Mouse (Mus musculus) hindbrain, embryonic 12.5 days (tissue): ENCODE measurements around the gene Snf8. TPM values are rescaled to one million over a fixed set of nuclear protein-coding genes. Genes with fewer than 3 reads are reported as not detected.
A peak's percentile ranks its signal among the peaks of the same experiment; 100 is the strongest.

Experiments used
- ATAC-seq: fragments of 200-750 bp; cut with Nextera tagmentation; 2 replicates; pipeline ENCODE4 v1.8.0; 2017; ENCODE audit warnings: moderate TSS enrichment; ENCODE audit not compliant: low FRiP score
- H3K27ac ChIP-seq: fragments of 300-500 bp; sonication (generic); 2 replicates; pipeline ENCODE4 v1.5.1; 2016; ENCODE audit warnings: mild to moderate bottlenecking
- H3K27me3 ChIP-seq: fragments of 300-500 bp; sonication (generic); 2 replicates; pipeline ENCODE4 v1.6.1; 2016; ENCODE audit warnings: mild to moderate bottlenecking
- H3K36me3 ChIP-seq: fragments of 300-500 bp; sonication (generic); 2 replicates; pipeline ENCODE4 v1.6.1; 2016; ENCODE audit warnings: mild to moderate bottlenecking
- H3K4me1 ChIP-seq: fragments of 300-500 bp; sonication (generic); 2 replicates; pipeline ENCODE4 v1.6.1; 2016
- H3K4me2 ChIP-seq: fragments of 300-500 bp; sonication (generic); replicated peaks from 2 replicates; pipeline ENCODE4 v1.6.1; 2016; ENCODE audit warnings: mild to moderate bottlenecking
- H3K4me3 ChIP-seq: fragments of 300-500 bp; sonication (generic); 2 replicates; pipeline ENCODE4 v1.5.1; 2016; ENCODE audit warnings: mild to moderate bottlenecking
- H3K9ac ChIP-seq: fragments of 300-500 bp; sonication (generic); 2 replicates; pipeline ENCODE4 v1.6.1; 2016; ENCODE audit warnings: mild to moderate bottlenecking, moderate library complexity
- H3K9me3 ChIP-seq: fragments of 300-500 bp; sonication (generic); replicated peaks from 2 replicates; pipeline ENCODE4 v1.6.1; 2016; ENCODE audit warnings: mild to moderate bottlenecking
- WGBS: fragments of 180-500 bp; shearing (Covaris S2); methylation state at CpG from one replicate; pipeline ENCODE4 v1.1.7; 2016; 5-methylcytosine and 5-hydroxymethylcytosine counted together
- polyA plus RNA-seq: library from polyadenylated mRNA; unstranded; fragments of >200 nt; fragmentation: Nextera tagmentation; extraction: Ambion mirVana; gene quantifications from 2 replicates; pipeline ENCODE4 v1.2.1, GENCODE M21; 2016

Snf8 gene
- polyA plus RNA-seq, 1 experiment from 2014 or later: 118 TPM

- Histone ChIP-seq H3K36me3 (no peaks in the 10 kb centered on the region), H3K4me3 (peak within 1 kb of the TSS; percentile 92), H3K4me1 (peaks cover 26% of the 10 kb centered on the region), H3K4me2 (peak within 1 kb of the TSS; percentile 73), H3K9me3 (no peaks in the 10 kb centered on the region), H3K27ac (peak within 1 kb of the TSS; percentile 98), H3K9ac (peak within 1 kb of the TSS; percentile 94), H3K27me3 (no peaks in the 10 kb centered on the region)
- ATAC-seq: peak; percentile 57; the same call in 1 of the 2 replicates
- WGBS: under 1% methylated on average over 63 of the region's 74 CpGs
These were observed 29.0 kb upstream of the Snf8 start, which contains the start of gene Igf2bp1 for GRCm38 (mm10) chr11:96005403-96006271. TSS of gene Igf2bp1 (minus strand) at chr11:96005940.

- Histone ChIP-seq H3K9me3 (no peaks in the 10 kb centered on the region), H3K36me3 (no peaks in the 10 kb centered on the region), H3K27ac (peak overlapping the region; percentile 98), H3K27me3 (no peaks in the 10 kb centered on the region), H3K4me1 (peaks cover 21% of the 10 kb centered on the region), H3K4me3 (peak overlapping the region; percentile 92), H3K4me2 (peak overlapping the region; percentile 73), H3K9ac (peak overlapping the region; percentile 94)
- under 1% methylated on average over 33 of the region's 33 CpGs for WGBS
- peak; percentile 42; the same call in 1 of the 2 replicates for ATAC-seq
These were observed 28.3 kb upstream of the Snf8 start for GRCm38 (mm10) chr11:96006367-96006851.

- no peaks in the 10 kb centered on the region for H3K27me3 ChIP-seq
- peaks cover 16% of the 10 kb centered on the region for H3K4me1 ChIP-seq
- H3K27ac ChIP-seq: peak overlapping the region; percentile 98
- H3K4me2 ChIP-seq: peak overlapping the region; percentile 73
- no peaks in the 10 kb centered on the region for H3K9me3 ChIP-seq
- peak overlapping the region; percentile 94 for H3K9ac ChIP-seq
- under 1% methylated on average over 64 of the region's 67 CpGs for WGBS
- no peaks in the 10 kb centered on the region for H3K36me3 ChIP-seq
- H3K4me3 ChIP-seq: peak overlapping the region; percentile 92
- ATAC-seq: peak; percentile 85
These were observed 27.7 kb upstream of the Snf8 start for GRCm38 (mm10) chr11:96006852-96007515.

GRCm38 (mm10) chr11:96007516-96008235, 27.0 kb upstream of the Snf8 start:
- Histone ChIP-seq H3K9me3 (no peaks in the 10 kb centered on the region), H3K27ac (peak overlapping the region; percentile 98), H3K36me3 (no peaks in the 10 kb centered on the region), H3K9ac (peak overlapping the region; percentile 94), H3K4me1 (peaks cover 9% of the 10 kb centered on the region), H3K4me2 (peak overlapping the region; percentile 73), H3K4me3 (peak overlapping the region; percentile 92), H3K27me3 (no peaks in the 10 kb centered on the region)
- under 1% methylated on average over 32 of the region's 33 CpGs for WGBS
- ATAC-seq: no peak; the same call in 1 of the 2 replicates

- Histone ChIP-seq H3K4me2 (no peak overlapping the region), H3K27me3 (no peaks in the 10 kb centered on the region), H3K9me3 (no peaks in the 10 kb centered on the region), H3K9ac (no peak overlapping the region), H3K27ac (no peak overlapping the region), H3K36me3 (no peaks in the 10 kb centered on the region), H3K4me3 (no peak overlapping the region), H3K4me1 (0 out of 2 replicates have a peak, but pooled peaks cover 4% of the 10 kb centered on the region)
- WGBS: 0% methylated on average over 1 of the region's 1 CpGs
- no peak for ATAC-seq
These were observed 25.9 kb upstream of the Snf8 start for GRCm38 (mm10) chr11:96008827-96009226.

- Histone ChIP-seq H3K9ac (no peak overlapping the region), H3K4me3 (no peak overlapping the region), H3K36me3 (no peaks in the 10 kb centered on the region), H3K9me3 (no peaks in the 10 kb centered on the region), H3K27me3 (no peaks in the 10 kb centered on the region; the same call in 1 of the 2 replicates), H3K4me2 (peak overlapping the region; percentile 39), H3K27ac (no peak overlapping the region), H3K4me1 (0 out of 2 replicates have a peak, but pooled peaks cover 4% of the 10 kb centered on the region)
- 1% methylated on average over 5 of the region's 8 CpGs for WGBS
- no peak for ATAC-seq
These were observed 22.7 kb upstream of the Snf8 start for GRCm38 (mm10) chr11:96011982-96012381.

DNA sequence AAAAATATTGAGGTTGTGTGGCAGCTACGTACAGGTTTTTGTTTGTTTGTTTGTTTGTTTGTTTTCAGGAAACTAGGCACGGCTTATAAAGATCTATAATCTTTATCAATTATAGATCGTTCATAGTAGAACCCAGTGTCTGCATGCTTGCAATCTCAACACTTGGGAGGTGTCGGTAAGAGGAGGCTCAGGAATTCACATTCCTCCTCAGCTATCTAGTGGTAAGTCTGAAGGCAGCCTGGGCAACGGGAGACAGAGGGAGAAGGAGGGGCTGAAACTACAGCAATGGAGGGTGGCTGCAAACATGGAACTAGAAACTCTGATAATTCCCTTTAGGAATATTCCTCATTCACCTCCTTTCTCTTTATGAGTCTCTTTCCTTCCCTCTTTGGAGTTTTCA, 19.3 kb upstream of the Snf8 start:
- Histone ChIP-seq H3K9me3 (no peaks in the 10 kb centered on the region), H3K9ac (no peak overlapping the region), H3K4me2 (no peak overlapping the region), H3K36me3 (no peaks in the 10 kb centered on the region), H3K4me3 (no peak overlapping the region), H3K27ac (no peak overlapping the region), H3K4me1 (0 out of 2 replicates have a peak, but pooled peaks cover 4% of the 10 kb centered on the region), H3K27me3 (no peaks in the 10 kb centered on the region; the same call in 1 of the 2 replicates)
- 48% methylated on average over 5 of the region's 5 CpGs for WGBS
- ATAC-seq: no peak

GRCm38 (mm10) chr11:96017941-96018351, 16.7 kb upstream of the Snf8 start:
- no peak overlapping the region for H3K9ac ChIP-seq
- no peaks in the 10 kb centered on the region for H3K9me3 ChIP-seq
- 10% methylated on average over 9 of the region's 9 CpGs for WGBS

GRCm38 (mm10) chr11:96020622-96021021, 14.1 kb upstream of the Snf8 start:
- ATAC-seq: no peak
- WGBS: 69% methylated on average over 4 of the region's 4 CpGs

More at GRCm38 (mm10) chr11:96017941-96018351, 16.7 kb upstream of the Snf8 start:
- Histone ChIP-seq H3K4me3 (no peak overlapping the region), H3K36me3 (no peaks in the 10 kb centered on the region), H3K4me1 (0 out of 2 replicates have a peak, but pooled peaks cover under 1% of the 10 kb centered on the region), H3K27ac (no peak overlapping the region), H3K4me2 (no peak overlapping the region), H3K27me3 (no peaks in the 10 kb centered on the region; the same call in 1 of the 2 replicates)
- no peak for ATAC-seq

GRCm38 (mm10) chr11:96028130-96028529, 6.6 kb upstream of the Snf8 start:
- 54% methylated on average over 5 of the region's 5 CpGs for WGBS
- Histone ChIP-seq H3K4me1 (no peaks in the 10 kb centered on the region), H3K4me2 (no peak overlapping the region), H3K27me3 (peaks cover 21% of the 10 kb centered on the region), H3K9ac (no peak overlapping the region), H3K27ac (no peak overlapping the region), H3K9me3 (no peaks in the 10 kb centered on the region), H3K36me3 (no peaks in the 10 kb centered on the region), H3K4me3 (no peak overlapping the region)
- ATAC-seq: no peak

More at GRCm38 (mm10) chr11:96020622-96021021, 14.1 kb upstream of the Snf8 start:
- Histone ChIP-seq H3K9ac (no peak overlapping the region), H3K4me1 (no peaks in the 10 kb centered on the region), H3K9me3 (no peaks in the 10 kb centered on the region), H3K27ac (no peak overlapping the region), H3K36me3 (no peaks in the 10 kb centered on the region), H3K4me3 (no peak overlapping the region), H3K4me2 (no peak overlapping the region), H3K27me3 (peaks cover 4% of the 10 kb centered on the region)

DNA sequence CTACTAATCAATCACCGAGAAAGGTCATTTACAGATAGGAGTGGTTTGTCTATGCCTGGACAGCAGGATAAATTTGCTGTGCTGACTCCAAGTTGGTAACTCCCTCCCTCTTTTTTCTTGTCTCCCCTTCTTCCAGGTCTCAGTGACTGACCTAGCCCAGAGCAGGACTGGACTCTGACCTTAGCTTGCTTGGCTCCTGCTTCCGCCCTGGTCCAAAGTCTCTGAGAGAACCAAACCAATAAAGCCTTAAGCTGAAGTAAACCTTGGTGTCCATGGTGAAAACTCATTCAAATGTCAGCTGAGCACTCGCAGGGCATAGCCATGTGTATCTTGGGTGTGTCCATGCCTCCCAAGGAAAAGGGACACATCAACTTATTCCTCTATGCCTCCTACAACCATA, 4.1 kb upstream of the Snf8 start:
- no peaks in the 10 kb centered on the region for H3K36me3 ChIP-seq
- no peak overlapping the region for H3K4me3 ChIP-seq
- peaks cover 9% of the 10 kb centered on the region for H3K4me1 ChIP-seq
- WGBS: 90% methylated on average over 3 of the region's 3 CpGs
- H3K9ac ChIP-seq: no peak overlapping the region
- no peaks in the 10 kb centered on the region for H3K9me3 ChIP-seq
- no peak overlapping the region for H3K4me2 ChIP-seq
- peaks cover 17% of the 10 kb centered on the region for H3K27me3 ChIP-seq
- H3K27ac ChIP-seq: no peak overlapping the region
- no peak for ATAC-seq
